Mouse (Mus musculus): ENCODE measurements around the gene Zfp654. TPM values are rescaled to one million over a fixed set of nuclear protein-coding genes. Genes with fewer than 3 reads are reported as not detected.

Gene Zfp654
- polyA plus RNA-seq, 1 experiment from 2014 or later = 9.6 TPM

DNA sequence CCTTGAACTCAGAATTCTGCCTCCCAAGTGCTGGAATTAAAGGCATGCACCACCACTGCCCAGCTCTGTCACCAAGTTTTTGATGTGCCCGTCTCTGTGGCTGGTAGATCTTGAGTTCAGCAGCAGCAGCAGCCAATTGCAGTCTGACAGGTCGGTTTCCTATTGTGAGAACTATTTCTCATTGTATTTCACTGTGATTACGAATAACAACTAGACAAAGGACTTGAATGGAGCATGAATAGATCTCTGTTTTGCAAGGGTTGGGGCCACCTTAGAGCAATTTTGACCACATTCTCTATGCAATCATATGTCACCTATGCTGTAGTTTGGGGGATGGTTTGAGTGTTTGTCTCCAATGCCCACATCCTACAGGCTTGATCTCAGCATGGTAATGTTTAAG, 29.5 kb upstream of the Zfp654 start:
- 81% methylated on average over 3 of the region's 3 CpGs for WGBS
- Histone ChIP-seq H3K36me3 (replicated peaks; ENCODE audit: control insufficient read depth, insufficient read depth, low read depth, low read length) (no peaks in the 10 kb centered on the region), H3K4me2 (ENCODE audit: low read depth, low read length) (no peak overlapping the region), H3K4me3 (ENCODE audit: low read depth, low read length) (no peak overlapping the region), H3K9me3 (replicated peaks; ENCODE audit: control insufficient read depth, low read length) (no peaks in the 10 kb centered on the region), H3K4me1 (ENCODE audit: control insufficient read depth, insufficient read depth, low read length) (no peaks in the 10 kb centered on the region), H3K27ac (replicated peaks; ENCODE audit: low read depth, low read length) (no peak overlapping the region), H3K27me3 (ENCODE audit: control insufficient read depth, insufficient read depth, low read length) (no peaks in the 10 kb centered on the region), H3K9ac (replicated peaks; ENCODE audit: low read length) (no peak overlapping the region)
- ATAC-seq (replicated peaks; ENCODE audit: insufficient number of reproducible peaks, low FRiP score, low TSS enrichment, low read depth) = no peak
- no peak for DNase-seq (ENCODE audit: low spot score)

DNA sequence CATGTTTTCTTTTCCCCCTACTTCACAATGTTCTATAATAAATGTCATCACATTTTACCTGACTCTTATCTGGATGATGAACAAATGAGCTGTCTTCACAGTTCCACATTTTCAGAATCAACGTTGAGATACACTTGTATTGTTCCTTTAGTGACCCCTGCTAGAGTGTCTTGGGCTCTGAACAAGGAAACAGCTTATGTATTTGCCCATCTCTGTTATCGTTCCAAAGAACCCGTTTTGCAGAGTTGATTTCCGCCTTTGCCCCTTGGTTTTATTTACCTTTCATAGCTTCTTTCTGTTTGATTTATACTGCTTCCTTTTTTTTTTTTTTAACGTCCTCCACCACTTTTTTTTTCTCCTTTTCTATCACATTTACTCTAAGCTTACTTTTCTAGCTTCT, 28.3 kb upstream of the Zfp654 start:
- no peaks in the 10 kb centered on the region for H3K27me3 ChIP-seq (ENCODE audit: control insufficient read depth, insufficient read depth, low read length)
- no peaks in the 10 kb centered on the region for H3K36me3 ChIP-seq (replicated peaks; ENCODE audit: control insufficient read depth, insufficient read depth, low read depth, low read length)
- H3K4me2 ChIP-seq (ENCODE audit: low read depth, low read length) = no peak overlapping the region
- H3K4me3 ChIP-seq (ENCODE audit: low read depth, low read length) = no peak overlapping the region
- no peaks in the 10 kb centered on the region for H3K9me3 ChIP-seq (replicated peaks; ENCODE audit: control insufficient read depth, low read length)
- ATAC-seq (replicated peaks; ENCODE audit: insufficient number of reproducible peaks, low FRiP score, low TSS enrichment, low read depth) (no peak), DNase-seq (ENCODE audit: low spot score) (no peak)
- WGBS = 80% methylated on average over 5 of the region's 5 CpGs
- no peak overlapping the region for H3K27ac ChIP-seq (replicated peaks; ENCODE audit: low read depth, low read length)
- no peak overlapping the region for H3K9ac ChIP-seq (replicated peaks; ENCODE audit: low read length)
- H3K4me1 ChIP-seq (ENCODE audit: control insufficient read depth, insufficient read depth, low read length) = no peaks in the 10 kb centered on the region

DNA sequence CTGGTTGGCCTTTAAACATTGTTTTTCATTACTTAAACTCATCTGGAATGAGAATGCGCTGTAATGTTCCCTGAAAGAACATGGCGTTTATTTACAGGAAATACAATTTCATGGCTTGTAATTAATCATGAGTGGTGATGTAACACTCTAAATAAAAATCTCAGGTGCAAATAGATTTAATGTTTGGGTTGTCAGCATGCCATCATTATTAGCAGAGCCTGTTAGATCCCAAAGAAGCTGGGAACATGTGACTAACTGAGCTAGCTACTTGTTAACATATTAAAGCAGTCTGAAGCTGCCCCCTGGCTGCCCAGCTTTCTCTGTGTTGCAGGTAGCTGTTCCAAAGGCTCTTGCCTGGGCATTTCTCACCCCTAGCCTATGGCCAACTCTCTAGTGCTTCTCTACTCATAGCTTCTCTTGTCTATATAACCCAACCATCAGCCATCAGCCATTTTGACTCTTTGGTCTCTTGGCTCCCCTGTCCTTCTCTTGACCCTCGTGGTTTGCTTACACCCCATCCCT, 27.2 kb upstream of the Zfp654 start:
- H3K4me1 ChIP-seq (ENCODE audit: control insufficient read depth, insufficient read depth, low read length) = no peaks in the 10 kb centered on the region
- DNase-seq (ENCODE audit: low spot score) (no peak), ATAC-seq (replicated peaks; ENCODE audit: insufficient number of reproducible peaks, low FRiP score, low TSS enrichment, low read depth) (no peak)
- no peak overlapping the region for H3K4me2 ChIP-seq (ENCODE audit: low read depth, low read length)
- no peaks in the 10 kb centered on the region for H3K36me3 ChIP-seq (replicated peaks; ENCODE audit: control insufficient read depth, insufficient read depth, low read depth, low read length)
- no peak overlapping the region for H3K9ac ChIP-seq (replicated peaks; ENCODE audit: low read length)
- H3K27ac ChIP-seq (replicated peaks; ENCODE audit: low read depth, low read length) = no peak overlapping the region
- no peaks in the 10 kb centered on the region for H3K27me3 ChIP-seq (ENCODE audit: control insufficient read depth, insufficient read depth, low read length)
- H3K4me3 ChIP-seq (ENCODE audit: low read depth, low read length) = no peak overlapping the region
- no peaks in the 10 kb centered on the region for H3K9me3 ChIP-seq (replicated peaks; ENCODE audit: control insufficient read depth, low read length)
- WGBS = 74% methylated on average over 3 of the region's 3 CpGs

DNA sequence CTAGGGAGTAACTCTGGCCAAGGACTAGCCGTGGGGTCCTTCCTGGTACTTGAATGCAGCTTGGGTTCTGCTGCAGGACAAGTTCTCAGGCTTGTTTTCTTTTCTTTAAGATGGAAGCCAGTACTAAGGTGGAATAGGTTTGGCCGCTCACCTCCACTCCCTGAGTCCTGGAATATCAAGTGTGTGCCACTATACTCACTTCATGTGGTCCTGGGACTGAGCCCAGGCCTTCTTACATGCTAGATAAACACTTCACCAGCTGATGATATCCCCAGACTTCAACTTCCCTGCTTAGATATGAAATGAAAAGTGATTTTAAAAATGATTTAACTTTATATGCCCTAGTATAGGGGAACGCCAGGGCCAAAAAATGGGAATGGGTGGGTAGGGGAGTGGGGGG, 25.9 kb upstream of the Zfp654 start:
- no peak overlapping the region for H3K9ac ChIP-seq (replicated peaks; ENCODE audit: low read length)
- no peaks in the 10 kb centered on the region for H3K27me3 ChIP-seq (ENCODE audit: control insufficient read depth, insufficient read depth, low read length)
- 85% methylated on average over 3 of the region's 3 CpGs for WGBS
- H3K36me3 ChIP-seq (replicated peaks; ENCODE audit: control insufficient read depth, insufficient read depth, low read depth, low read length) = no peaks in the 10 kb centered on the region
- no peaks in the 10 kb centered on the region for H3K4me1 ChIP-seq (ENCODE audit: control insufficient read depth, insufficient read depth, low read length)
- H3K9me3 ChIP-seq (replicated peaks; ENCODE audit: control insufficient read depth, low read length) = no peaks in the 10 kb centered on the region
- no peak overlapping the region for H3K27ac ChIP-seq (replicated peaks; ENCODE audit: low read depth, low read length)
- H3K4me2 ChIP-seq (ENCODE audit: low read depth, low read length) = no peak overlapping the region
- ATAC-seq (replicated peaks; ENCODE audit: insufficient number of reproducible peaks, low FRiP score, low TSS enrichment, low read depth) = no peak
- DNase-seq (ENCODE audit: low spot score) = no peak
- H3K4me3 ChIP-seq (ENCODE audit: low read depth, low read length) = no peak overlapping the region

DNA sequence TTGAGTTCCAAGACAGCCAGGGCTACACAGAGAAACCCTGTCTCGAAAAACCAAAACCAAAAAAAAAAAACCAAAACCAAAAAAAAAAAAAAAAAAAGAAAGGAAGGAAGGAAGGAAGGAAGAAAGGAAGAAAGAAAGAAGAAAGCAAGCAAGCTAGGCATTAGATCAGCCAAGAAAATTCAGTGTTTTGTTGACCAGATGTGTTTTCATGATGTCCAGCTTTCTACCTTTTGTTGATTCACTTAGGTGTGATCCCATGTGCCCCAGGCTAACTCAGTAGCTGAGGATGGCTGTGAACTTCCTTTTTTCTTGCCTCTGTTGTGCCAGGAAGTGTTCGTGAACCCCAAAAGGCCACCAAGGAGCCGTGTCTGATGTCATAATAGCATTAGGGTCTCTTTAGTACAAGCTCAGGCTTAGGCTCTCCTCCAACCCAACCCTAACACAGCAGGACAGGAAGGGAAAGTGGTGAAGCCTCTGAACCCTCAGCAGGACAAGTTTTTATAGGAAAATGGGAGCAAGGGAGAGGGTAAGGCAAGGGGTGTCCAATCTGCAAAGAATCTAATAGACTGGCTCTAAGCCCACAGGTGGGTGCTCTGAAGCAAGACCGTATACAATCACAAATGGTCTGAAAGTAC, 25.3 kb upstream of the Zfp654 start:
- Histone ChIP-seq H3K9ac (replicated peaks; ENCODE audit: low read length) (no peak overlapping the region), H3K27ac (replicated peaks; ENCODE audit: low read depth, low read length) (no peak overlapping the region), H3K9me3 (replicated peaks; ENCODE audit: control insufficient read depth, low read length) (no peaks in the 10 kb centered on the region), H3K4me3 (ENCODE audit: low read depth, low read length) (no peak overlapping the region), H3K36me3 (replicated peaks; ENCODE audit: control insufficient read depth, insufficient read depth, low read depth, low read length) (no peaks in the 10 kb centered on the region), H3K4me2 (ENCODE audit: low read depth, low read length) (no peak overlapping the region), H3K4me1 (ENCODE audit: control insufficient read depth, insufficient read depth, low read length) (no peaks in the 10 kb centered on the region), H3K27me3 (ENCODE audit: control insufficient read depth, insufficient read depth, low read length) (no peaks in the 10 kb centered on the region)
- 75% methylated on average over 4 of the region's 4 CpGs for WGBS
- ATAC-seq (replicated peaks; ENCODE audit: insufficient number of reproducible peaks, low FRiP score, low TSS enrichment, low read depth) (no peak), DNase-seq (ENCODE audit: low spot score) (no peak)

DNA sequence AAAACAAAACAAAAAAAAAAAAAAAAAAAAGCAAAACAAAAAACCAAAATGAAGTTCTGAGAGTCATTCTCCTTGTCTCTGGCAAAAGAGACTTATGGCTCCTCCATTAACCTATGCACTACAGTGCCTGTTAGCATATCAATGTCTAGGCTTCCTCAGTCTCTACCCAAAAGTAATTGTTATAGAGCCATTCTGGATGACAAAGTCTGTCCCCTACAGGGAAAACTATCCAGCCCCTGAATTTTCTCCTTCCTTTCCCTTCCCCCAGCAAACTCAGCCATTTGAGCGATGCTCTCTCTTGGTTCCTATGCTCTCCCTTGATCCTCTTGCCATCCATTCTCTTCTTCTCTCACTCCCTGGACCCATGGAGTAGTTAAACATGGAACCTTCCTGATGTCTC, 24.4 kb upstream of the Zfp654 start:
- DNase-seq (ENCODE audit: low spot score) (no peak), ATAC-seq (replicated peaks; ENCODE audit: insufficient number of reproducible peaks, low FRiP score, low TSS enrichment, low read depth) (no peak)
- no peaks in the 10 kb centered on the region for H3K4me1 ChIP-seq (ENCODE audit: control insufficient read depth, insufficient read depth, low read length)
- H3K9ac ChIP-seq (replicated peaks; ENCODE audit: low read length) = no peak overlapping the region
- no peaks in the 10 kb centered on the region for H3K36me3 ChIP-seq (replicated peaks; ENCODE audit: control insufficient read depth, insufficient read depth, low read depth, low read length)
- WGBS = 100% methylated on average over 1 of the region's 1 CpGs
- H3K27ac ChIP-seq (replicated peaks; ENCODE audit: low read depth, low read length) = no peak overlapping the region
- no peak overlapping the region for H3K4me2 ChIP-seq (ENCODE audit: low read depth, low read length)
- H3K27me3 ChIP-seq (ENCODE audit: control insufficient read depth, insufficient read depth, low read length) = no peaks in the 10 kb centered on the region
- H3K4me3 ChIP-seq (ENCODE audit: low read depth, low read length) = no peak overlapping the region
- H3K9me3 ChIP-seq (replicated peaks; ENCODE audit: control insufficient read depth, low read length) = no peaks in the 10 kb centered on the region

DNA sequence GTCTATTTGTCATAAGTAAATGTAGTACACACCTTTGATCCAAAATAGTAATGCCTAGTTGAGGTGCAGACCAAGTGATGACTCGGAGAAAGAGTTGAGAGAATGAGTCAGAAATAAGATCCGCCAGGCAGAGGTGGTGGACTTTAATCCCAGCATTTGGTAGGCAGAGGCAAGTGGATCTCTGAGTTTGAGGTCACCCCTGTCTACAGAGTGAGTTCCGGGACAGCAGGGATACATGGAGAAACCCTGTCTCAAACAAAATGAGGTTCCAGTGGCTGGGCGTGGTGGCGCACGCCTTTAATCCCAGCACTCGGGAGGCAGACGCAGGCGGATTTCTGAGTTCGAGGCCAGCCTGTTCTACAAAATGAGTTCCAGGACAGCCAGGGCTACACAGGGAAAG, 23.9 kb upstream of the Zfp654 start:
- ATAC-seq (replicated peaks; ENCODE audit: insufficient number of reproducible peaks, low FRiP score, low TSS enrichment, low read depth) (no peak), DNase-seq (ENCODE audit: low spot score) (no peak)
- no peaks in the 10 kb centered on the region for H3K36me3 ChIP-seq (replicated peaks; ENCODE audit: control insufficient read depth, insufficient read depth, low read depth, low read length)
- no peak overlapping the region for H3K27ac ChIP-seq (replicated peaks; ENCODE audit: low read depth, low read length)
- H3K4me2 ChIP-seq (ENCODE audit: low read depth, low read length) = no peak overlapping the region
- H3K9me3 ChIP-seq (replicated peaks; ENCODE audit: control insufficient read depth, low read length) = no peaks in the 10 kb centered on the region
- H3K4me1 ChIP-seq (ENCODE audit: control insufficient read depth, insufficient read depth, low read length) = no peaks in the 10 kb centered on the region
- no peak overlapping the region for H3K4me3 ChIP-seq (ENCODE audit: low read depth, low read length)
- no peak overlapping the region for H3K9ac ChIP-seq (replicated peaks; ENCODE audit: low read length)
- 97% methylated on average over 10 of the region's 10 CpGs for WGBS
- no peaks in the 10 kb centered on the region for H3K27me3 ChIP-seq (ENCODE audit: control insufficient read depth, insufficient read depth, low read length)

DNA sequence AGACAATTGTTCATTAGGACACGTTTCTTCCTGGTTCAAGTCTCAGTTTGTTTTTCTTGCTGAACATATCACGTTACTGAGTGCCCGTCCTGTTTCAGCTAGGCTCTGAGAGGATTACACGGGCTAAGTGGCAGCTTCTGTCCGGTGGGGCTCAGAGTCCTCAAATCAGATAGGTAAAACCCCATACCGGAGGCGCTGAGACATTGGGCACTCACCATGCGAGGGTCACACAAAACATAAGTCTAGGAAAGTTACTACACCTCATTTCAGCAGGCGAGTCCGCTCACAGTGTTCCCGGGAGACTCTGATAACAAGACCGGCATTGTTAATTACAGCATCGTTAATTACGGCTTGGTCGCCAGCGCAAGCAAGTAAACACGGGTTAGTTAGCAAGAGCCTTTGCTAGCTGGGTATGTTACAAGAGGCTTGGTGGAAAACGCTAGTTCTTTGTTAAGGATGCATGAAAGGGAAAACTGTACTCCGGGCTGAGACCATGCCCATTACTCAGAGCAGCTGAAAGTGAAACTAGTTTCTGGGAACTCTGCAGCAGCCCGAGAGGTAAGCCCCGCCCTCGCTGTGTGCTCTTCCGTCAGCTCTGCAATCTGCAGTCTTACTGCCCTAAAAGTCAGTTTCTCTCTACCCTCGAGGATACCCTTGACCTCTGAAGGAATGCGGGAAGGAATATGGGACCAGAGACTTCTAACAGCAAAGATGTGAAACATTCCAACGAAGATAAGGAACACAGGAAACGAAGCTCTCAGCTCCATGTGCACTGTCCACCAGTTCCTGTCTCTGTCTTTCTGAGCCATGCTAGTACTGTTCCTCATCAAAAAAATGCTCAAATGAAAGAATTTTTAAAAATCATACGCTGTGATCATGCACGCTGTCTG, 22.2 kb upstream of the Zfp654 start:
- Histone ChIP-seq H3K4me3 (ENCODE audit: low read depth, low read length) (peak overlapping the region; percentile 46), H3K27ac (replicated peaks; ENCODE audit: low read depth, low read length) (peak overlapping the region; percentile 52; the same call in 1 of the 2 replicates), H3K4me2 (ENCODE audit: low read depth, low read length) (peak overlapping the region; percentile 47), H3K36me3 (replicated peaks; ENCODE audit: control insufficient read depth, insufficient read depth, low read depth, low read length) (no peaks in the 10 kb centered on the region), H3K4me1 (ENCODE audit: control insufficient read depth, insufficient read depth, low read length) (no peaks in the 10 kb centered on the region), H3K9ac (replicated peaks; ENCODE audit: low read length) (peak overlapping the region; percentile 64), H3K9me3 (replicated peaks; ENCODE audit: control insufficient read depth, low read length) (no peaks in the 10 kb centered on the region), H3K27me3 (ENCODE audit: control insufficient read depth, insufficient read depth, low read length) (no peaks in the 10 kb centered on the region)
- 4% methylated on average over 29 of the region's 29 CpGs for WGBS
- ATAC-seq (replicated peaks; ENCODE audit: insufficient number of reproducible peaks, low FRiP score, low TSS enrichment, low read depth) = peak; percentile 91
- DNase-seq (ENCODE audit: low spot score) = peak; percentile 86

Data from embryonic facial prominence, embryonic 11.5 days (tissue).